Mouse (Mus musculus): ENCODE results near the gene Gm8104.
"Not testable (repeated sequence)": the region's sequence is repeated elsewhere in the genome, so short reads cannot be mapped to it uniquely, and the experiment has no call there.

The Gm8104 gene

DNA sequence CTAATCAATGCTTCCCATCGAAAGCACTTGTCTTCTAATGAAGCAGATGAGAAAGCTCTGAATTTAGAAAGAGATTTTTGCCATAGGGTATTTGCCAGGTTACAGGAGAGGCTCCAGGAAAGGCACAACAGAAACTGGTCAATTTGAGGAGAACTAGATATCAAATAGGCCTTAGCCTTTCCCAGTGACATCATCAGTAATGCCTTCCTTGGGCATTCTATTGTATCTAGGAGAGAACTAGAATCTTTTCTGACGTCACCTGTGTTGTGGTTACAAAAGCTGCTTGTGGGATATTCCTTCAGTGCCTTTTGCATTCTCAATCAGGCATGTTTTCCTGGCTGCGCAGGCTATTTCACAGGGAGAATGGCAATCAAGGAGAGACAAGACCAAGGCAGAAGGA is at the start of gene Gm8104:
TSS of gene Gm8104 (plus strand) at position 301 of the 400 bp plus-strand sequence.
- DNase-seq: not testable (repeated sequence)

DNA sequence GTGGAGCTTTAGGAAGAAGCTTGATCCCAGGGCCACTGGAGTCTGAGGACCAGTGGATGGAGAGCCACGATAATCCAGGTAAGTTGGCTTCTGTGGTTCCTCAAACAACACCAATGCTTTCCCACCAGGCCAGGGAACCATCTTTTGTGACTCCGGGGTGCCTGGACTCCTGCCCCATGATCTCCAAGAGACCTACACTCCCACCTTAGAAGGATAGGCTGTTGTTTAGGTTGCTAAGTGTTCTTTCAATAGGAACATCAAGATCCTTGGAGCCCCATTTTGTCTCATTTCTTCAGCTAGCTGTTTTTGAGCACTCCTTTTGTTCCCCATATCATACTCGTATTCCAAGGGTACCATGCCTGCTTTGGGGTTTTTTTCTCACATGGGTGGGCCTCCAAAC is 42.3 kb upstream of the Gm8104 start:
- not testable (repeated sequence) for DNase-seq

DNA sequence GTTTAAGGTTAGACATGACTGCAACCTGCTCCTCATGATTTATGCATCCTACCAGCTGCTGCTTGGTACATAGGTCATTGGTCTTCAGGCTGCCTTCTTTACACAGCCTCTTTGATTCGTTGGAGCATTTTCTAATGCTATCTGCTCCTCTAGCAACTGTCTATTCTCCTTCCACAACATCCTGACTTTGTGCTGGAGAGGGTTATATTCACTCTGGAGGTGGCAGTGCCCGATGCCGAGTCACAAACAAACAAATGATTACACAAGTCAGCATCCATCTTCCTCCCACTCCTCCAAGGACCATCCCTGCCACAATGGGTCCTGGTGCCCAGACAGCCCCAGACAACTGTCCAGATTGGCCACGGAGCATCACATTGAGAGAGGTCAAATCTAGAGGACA is 40.2 kb upstream of the Gm8104 start:
- not testable (repeated sequence) for DNase-seq

DNA sequence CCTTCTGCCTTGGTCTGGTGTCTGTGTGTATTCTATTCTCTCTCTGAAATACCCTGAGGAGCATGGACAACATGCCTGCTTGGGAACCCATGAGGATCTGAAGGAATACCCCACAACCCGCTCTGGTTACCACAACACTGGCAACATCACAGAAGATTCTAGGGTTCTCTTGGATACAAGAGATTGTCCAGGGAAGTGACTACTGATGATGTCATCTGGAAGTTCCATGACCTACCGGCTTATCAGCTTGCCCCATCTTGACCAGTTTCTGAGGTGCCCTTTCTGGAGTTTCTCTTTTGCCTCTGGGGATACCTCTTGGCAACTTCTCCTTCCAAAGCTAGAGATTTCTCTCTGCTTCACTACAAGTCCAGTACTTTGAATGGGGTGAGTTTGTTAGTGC is 23.9 kb upstream of the Gm8104 start, which contains the start of gene Gm8094:
TSS of gene Gm8094 (minus strand) at position 101 of the 400 bp plus-strand sequence.
- DNase-seq: not testable (repeated sequence)

DNA sequence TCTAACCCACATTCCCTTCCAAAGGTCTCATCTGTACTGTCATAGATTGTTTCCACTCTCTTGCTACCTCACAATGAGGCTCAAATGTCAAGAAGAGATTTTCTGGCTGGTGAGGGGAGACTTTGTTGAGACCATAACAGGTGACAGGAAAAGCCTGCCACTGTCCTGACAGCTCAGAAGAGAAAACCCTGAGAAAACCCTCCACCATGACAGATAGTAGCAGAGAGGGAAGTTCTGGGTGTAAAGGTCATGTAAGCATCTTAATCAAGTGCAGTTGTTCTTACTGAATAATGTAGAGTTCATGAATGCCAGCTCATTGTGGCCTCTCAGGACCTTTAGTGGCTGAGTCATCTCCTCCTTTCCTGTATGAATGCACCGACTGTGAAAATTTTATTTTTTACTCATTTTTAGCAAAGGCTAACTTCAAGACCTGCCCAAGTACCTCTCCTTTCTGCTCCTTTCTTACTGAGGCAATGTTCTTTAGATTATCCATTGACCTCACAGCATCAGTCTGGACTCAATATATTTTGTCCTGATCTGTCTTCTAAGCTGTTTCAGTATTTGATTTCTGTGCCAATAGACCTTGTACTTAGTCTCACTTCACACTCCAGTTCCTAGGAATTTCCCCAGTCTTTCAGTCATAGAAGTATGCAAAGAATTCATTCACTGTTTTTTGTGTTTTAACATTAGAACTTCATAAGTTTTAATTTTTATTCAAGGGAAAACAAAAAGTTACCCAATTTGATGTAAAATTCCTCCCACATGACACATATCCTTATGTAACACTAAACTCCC is 15.3 kb upstream of the Gm8104 start:
- peak; percentile 5 for DNase-seq

DNA sequence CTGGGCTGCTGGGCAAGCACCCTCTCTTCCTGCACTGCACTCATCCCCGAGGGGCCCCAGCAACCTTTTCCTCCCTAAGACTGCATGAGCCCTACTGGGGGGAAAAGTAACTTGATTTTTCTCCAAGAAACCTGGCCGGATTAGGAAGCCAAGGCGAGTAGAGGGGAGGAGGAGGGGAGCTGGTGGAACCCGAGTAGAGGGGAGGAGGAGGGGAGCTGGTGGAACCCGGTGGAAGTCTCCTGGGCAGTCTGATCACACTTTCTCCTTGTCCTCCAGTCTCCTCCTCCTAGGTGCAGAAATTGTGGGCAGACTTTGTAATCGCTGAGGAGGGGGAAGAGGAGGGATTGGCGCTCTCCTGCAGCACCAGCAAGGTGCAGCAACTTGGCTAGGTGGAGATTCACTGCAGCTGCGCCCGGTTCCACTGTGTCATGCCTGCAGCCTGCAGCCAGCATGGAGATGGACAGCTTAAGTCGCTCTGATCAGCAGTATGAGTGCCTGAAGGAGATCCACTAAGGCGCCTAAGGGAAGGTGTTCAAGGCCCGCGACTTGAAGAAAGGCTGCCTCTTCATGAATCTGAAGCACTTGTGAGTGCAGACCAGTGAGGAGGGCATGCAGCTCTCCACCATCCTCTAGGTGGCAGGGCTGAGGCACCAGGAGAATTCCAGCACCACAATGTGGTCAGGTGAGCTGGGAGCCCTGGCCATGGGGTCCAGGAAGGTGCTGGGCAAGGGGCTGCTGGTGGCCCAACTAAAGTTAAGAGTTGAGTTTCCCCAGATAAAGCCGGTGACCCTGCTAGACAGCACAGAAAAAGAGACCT is 11.1 kb upstream of the Gm8104 start:
- not testable (repeated sequence) for DNase-seq

DNA sequence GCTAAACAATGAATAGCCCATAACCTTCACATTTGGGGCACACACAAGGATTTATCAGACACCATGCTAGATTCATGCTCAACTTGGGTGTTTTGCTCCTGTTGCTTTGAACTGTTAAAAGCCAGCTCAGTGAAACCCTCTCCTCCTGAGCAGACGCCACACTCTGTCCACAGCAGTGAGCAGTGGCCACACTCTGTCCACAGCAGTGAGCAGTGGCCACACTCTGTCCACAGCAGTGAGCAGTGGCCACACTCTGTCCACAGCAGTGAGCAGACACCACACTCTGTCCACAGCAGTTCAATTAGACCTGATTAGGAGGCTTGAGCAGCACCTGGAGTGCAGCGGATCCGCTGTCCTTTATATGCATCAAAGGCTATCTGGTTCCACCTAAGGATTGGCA is 19.3 kb downstream of the Gm8104 start:
- not testable (repeated sequence) for DNase-seq

DNA sequence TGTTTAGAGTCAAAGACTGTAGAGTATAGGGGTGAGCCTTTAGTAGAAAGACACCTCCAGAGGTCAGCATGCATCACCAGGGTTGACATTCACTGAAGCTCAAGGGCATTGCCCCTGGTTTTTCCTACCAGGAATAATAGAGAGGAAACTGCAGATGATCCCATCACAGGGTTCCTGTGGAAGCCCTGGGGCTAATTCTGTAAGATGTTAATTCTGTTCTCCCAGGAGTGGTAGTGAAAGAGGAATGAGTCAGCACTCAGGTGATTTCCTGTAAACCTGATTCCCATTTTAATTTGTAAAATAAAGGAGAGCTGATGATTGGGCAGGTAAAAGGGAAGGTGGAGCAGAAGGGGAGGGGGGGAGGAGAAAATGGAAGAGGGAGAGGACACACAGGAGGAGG is 25.9 kb downstream of the Gm8104 start:
- DNase-seq: not testable (repeated sequence)
